Mouse (Mus musculus) macrophage (primary cell): ENCODE measurements around the gene 4930432M17Rik. TPM values are rescaled to one million over a fixed set of nuclear protein-coding genes. Genes with fewer than 3 reads are reported as not detected.

Source experiments
- H3K27ac ChIP-seq: fragments of 350-480 bp; formaldehyde crosslinking; 2 replicates; pipeline ENCODE4 v1.9.0; 2021
- H3K36me3 ChIP-seq: fragments of 350-480 bp; formaldehyde crosslinking; 2 replicates; pipeline ENCODE4 v1.9.0; 2021; ENCODE audit errors: inconsistent target
- H3K4me3 ChIP-seq: fragments of 350-480 bp; formaldehyde crosslinking; 2 replicates; pipeline ENCODE4 v1.9.0; 2021; ENCODE audit errors: inconsistent target
- H3K79me2 ChIP-seq: fragments of 350-480 bp; formaldehyde crosslinking; 2 replicates; pipeline ENCODE4 v1.9.0; 2021; ENCODE audit errors: inconsistent target
- WGBS: methylation state at CpG from one replicate; pipeline ENCODE4 v1.1.7; 2026; ENCODE audit warnings: inconsistent platforms; ENCODE audit not compliant: missing documents; 5-methylcytosine and 5-hydroxymethylcytosine counted together
- polyA plus RNA-seq: library from polyadenylated mRNA; stranded (reverse); fragments of 250-400 nt; gene quantifications from 3 replicates; pipeline ENCODE4 v1.2.4, GENCODE M21; 2018; ENCODE audit warnings: inconsistent platforms
- total RNA-seq, 78 experiments: library from RNA; depleted of rRNA; stranded (reverse); fragments of 250-400 nt; gene quantifications; 1 replicate in 9 of 78; 2 replicates in 24 of 78; 3 replicates in 43 of 78; 4 replicates in 2 of 78; pipeline ENCODE4 v1.2.4; 2018; ENCODE audit warnings: inconsistent platforms in 56 of 78

The 4930432M17Rik gene
- not detected for total RNA-seq (2018; cell fraction: chromatin; rRNA removed)
- total RNA-seq (2018; cell fraction: cytosol; rRNA removed), result not detected
- total RNA-seq (2018; cell fraction: nucleus; rRNA removed), result not detected
- not detected in 3 replicates for polyA plus RNA-seq

DNA sequence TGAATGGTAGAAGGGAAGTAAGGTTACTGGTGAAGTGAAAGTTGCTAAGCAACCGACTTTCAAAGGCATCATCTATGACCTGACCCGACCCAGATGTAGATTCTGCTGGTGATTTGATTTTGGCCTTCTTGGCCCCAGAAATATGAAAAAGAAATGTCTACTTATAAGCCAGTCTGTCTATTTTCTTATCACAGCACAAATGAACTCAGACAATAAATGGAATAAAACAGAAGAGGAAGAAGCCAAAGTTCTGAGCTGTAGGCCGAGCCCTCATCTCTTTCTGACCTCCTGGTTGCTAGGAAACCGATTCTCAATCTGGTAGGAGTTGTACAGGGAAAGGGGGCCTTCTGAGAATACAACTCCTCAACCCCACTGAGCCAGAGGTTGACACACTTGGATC lies at the start of gene 4930432M17Rik:
Gene 4930432M17Rik, plus strand, starts transcription at position 301 of the 400 bp plus-strand sequence.
- H3K79me2 ChIP-seq, result no peaks in the 10 kb centered on the region
- no peaks in the 10 kb centered on the region for H3K36me3 ChIP-seq
- WGBS, result 87% methylated on average over 4 of the region's 4 CpGs
- H3K27ac ChIP-seq, result no peak within 1 kb of the TSS
- H3K4me3 ChIP-seq, result no peak within 1 kb of the TSS

DNA sequence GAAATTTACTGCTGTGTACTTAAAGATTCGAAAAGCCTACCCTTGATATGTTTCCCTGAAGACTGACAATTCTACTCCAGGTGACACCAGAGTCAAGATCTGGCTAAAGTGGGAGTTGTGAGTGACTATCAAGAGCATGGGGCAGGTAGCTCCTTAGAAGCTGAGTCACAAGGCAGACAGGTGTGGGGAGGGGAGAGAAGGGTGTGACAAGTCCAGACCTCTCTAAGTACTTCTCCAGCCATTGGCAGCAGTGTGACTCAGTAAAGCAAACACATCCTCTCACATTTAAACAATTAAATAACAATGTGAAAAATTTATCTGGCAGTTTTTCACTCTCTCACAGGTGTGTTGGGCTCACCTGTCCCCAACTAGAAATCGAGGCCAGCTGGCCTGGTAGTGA lies 44.9 kb upstream of the 4930432M17Rik start:
- Histone ChIP-seq H3K4me3 (no peak overlapping the region), H3K36me3 (no peaks in the 10 kb centered on the region), H3K79me2 (no peaks in the 10 kb centered on the region), H3K27ac (no peak overlapping the region)
- WGBS, result 86% methylated on average over 2 of the region's 2 CpGs

DNA sequence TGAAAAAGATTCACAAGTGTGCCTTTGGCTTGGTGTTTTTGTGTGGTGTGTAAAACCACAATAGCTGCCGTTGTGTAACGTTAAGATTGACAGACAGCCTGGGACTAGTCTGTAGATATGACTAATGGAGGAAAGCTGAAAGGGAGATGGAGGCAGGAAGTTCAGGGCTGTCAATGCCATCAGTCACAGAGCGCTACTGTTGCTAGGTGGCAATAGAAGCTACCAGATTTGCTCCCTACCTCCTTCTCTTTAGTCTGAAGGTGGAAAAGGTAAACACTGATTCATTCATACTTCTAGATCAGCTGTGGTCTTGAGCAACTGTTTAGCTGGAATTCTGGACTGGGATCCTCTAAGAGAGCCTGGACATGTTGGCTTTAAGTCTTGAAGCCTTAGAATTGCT lies 44.3 kb upstream of the 4930432M17Rik start:
- Histone ChIP-seq H3K4me3 (no peak overlapping the region), H3K36me3 (no peaks in the 10 kb centered on the region), H3K27ac (no peak overlapping the region), H3K79me2 (no peaks in the 10 kb centered on the region)
- WGBS, result 14% methylated on average over 3 of the region's 3 CpGs

DNA sequence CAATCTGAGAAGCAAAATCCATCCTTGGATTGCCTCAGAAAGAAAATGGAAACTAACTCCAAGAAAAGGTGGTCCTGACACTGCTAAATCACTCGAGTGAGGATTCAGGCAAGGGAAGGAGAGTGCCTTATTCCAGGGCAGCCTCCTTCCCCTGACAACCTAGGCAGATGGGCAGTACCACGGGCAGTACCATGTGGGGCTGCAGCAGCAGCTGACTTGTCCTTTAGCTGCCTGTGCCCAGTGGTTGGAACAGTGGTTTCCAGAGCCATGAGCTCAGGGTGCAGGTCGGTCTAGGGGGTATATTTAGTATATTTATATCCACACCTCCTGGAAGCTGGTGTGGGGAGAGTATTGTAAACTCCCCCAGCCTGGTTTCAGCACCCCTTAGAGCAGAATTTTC lies 42.3 kb upstream of the 4930432M17Rik start:
- WGBS, result 84% methylated on average over 3 of the region's 3 CpGs
- no peak overlapping the region for H3K27ac ChIP-seq

DNA sequence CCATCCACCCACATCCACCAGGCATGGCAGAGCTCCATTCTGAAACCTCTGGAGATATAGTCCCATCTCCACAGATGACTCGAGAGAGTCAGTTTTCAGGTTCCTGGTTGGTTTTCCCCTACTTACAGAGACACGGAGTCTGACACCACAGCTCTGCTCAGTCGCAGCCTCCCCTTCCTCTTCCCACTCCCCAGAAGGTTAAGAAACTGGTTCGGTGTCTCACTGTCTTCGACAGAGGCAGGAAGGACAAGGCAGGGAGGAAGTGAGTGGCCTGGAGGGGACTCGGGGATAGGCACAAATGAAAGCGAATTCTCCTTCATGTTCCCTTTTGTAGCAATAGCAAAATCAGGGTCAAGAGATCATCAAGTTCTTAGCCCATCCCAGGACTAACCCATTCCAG lies 39.9 kb upstream of the 4930432M17Rik start:
- 3% methylated on average over 7 of the region's 7 CpGs for whole genome bisulfite sequencing
- H3K27ac ChIP-seq, result no peak overlapping the region; the same call in 1 of the 2 replicates
- no peaks in the 10 kb centered on the region for H3K79me2 ChIP-seq
- no peak overlapping the region for H3K4me3 ChIP-seq
- no peaks in the 10 kb centered on the region for H3K36me3 ChIP-seq

More for the DNA sequence above, 42.3 kb upstream of the 4930432M17Rik start:
- no peak overlapping the region for H3K4me3 ChIP-seq
- H3K36me3 ChIP-seq, result no peaks in the 10 kb centered on the region
- H3K79me2 ChIP-seq, result no peaks in the 10 kb centered on the region

DNA sequence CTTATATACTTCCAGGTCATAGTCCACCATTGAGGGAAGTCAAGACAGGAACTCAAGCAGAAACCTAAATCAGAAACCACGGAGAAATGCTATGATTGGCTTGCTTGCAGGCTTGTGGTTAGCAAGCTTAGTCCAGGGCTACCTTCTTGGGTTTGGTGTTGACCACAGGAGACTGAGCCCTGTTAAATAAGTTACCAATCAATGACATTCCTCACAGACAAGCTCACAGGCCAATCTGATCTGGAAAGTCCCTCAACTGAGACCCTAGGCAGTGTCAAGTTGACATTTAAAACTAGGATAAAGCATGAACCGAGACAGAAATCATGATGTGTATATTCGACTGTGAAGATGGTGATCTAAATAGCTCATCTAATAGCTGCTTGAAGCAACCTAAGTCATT lies 35.6 kb upstream of the 4930432M17Rik start:
- H3K36me3 ChIP-seq, result no peaks in the 10 kb centered on the region
- H3K27ac ChIP-seq, result no peak overlapping the region
- no peaks in the 10 kb centered on the region for H3K79me2 ChIP-seq
- 76% methylated on average over 3 of the region's 3 CpGs for WGBS
- H3K4me3 ChIP-seq, result no peak overlapping the region

DNA sequence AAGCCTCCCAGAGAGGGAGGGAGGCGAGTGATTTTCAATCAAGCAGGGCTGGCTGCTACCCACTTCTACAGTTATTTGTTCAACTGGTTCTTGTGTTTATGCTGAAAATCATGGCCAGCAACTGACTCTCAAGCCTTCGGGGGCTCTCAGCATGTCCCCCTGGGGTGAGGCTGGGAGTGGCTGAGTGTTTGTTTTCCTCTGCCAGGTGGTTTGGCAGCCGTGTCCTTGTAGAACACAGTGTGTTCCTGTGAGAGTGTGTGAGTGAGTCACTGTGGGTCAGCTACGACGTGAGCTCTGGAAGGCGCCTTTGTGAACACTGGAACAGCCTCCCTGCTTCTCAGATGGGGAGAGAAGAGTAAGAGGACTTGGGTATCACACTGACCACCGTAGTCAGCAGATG lies 35.1 kb upstream of the 4930432M17Rik start:
- H3K79me2 ChIP-seq, result no peaks in the 10 kb centered on the region
- no peak overlapping the region for H3K4me3 ChIP-seq
- no peak overlapping the region for H3K27ac ChIP-seq
- H3K36me3 ChIP-seq, result no peaks in the 10 kb centered on the region
- 90% methylated on average over 7 of the region's 7 CpGs for WGBS

DNA sequence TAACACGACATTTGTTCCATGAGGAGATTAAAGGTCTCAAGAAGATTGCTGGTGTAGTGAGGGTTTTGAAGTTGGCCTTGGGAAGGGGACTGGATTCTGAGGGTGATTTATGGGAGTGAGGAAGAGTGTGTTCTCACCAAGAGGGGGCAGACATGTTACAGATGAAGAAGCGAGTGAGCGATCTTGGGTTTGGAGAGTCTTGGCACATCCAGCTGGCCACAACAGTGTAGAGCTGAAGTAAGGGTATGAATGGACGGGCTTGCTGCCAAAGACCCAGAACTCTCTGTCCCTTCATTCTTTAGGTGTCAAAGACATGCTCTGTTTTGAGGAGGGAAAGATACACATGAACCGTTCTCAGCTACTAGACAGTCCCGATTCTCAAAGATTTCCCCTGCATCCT lies 34.2 kb upstream of the 4930432M17Rik start:
- no peak overlapping the region for H3K27ac ChIP-seq
- H3K36me3 ChIP-seq, result no peaks in the 10 kb centered on the region
- no peaks in the 10 kb centered on the region for H3K79me2 ChIP-seq
- no peak overlapping the region for H3K4me3 ChIP-seq
- 84% methylated on average over 6 of the region's 6 CpGs for WGBS

DNA sequence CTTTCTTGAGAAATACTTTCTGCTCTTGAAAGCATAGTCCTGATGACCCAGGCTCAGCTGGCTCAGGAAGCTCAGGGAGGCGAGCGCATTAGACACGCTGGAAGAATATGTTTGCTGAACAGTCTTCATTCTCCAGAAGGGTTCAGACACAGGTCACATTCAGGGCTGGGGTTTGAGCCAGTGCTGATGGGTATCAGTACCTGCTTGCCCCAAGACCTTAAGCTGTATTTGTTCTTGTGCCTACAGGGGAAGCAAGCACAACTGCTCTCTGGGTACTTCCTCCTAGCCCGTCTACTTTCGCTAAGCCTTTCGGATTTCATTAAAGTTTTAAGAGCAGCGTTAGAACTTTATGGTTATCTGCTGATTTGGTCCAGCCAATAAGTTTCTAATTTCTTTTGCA lies 33.8 kb upstream of the 4930432M17Rik start:
- Histone ChIP-seq H3K79me2 (no peaks in the 10 kb centered on the region), H3K4me3 (no peak overlapping the region), H3K36me3 (no peaks in the 10 kb centered on the region), H3K27ac (no peak overlapping the region)
- WGBS, result 67% methylated on average over 7 of the region's 7 CpGs

DNA sequence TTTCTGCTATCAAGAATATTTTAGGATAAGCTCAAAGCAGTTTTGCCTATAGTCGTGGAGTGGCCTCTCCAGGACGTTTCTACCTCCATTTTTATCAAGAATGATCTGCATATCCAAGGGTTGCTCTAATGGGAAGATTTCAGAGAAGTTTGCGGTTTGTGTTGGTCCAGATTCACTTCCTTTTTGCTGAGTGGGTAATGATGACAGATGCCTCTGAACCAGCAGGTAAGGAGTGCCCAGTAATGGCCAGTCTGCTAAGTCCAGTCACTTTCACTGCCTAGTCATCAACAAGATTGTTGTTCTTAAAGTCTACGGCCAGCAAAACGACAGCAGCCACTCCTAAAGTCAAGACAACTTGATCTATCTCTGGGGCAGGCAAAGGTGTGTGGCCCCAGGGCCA lies 32.8 kb upstream of the 4930432M17Rik start:
- WGBS, result 49% methylated on average over 5 of the region's 5 CpGs
- H3K27ac ChIP-seq, result no peak overlapping the region
- no peaks in the 10 kb centered on the region for H3K79me2 ChIP-seq
- no peaks in the 10 kb centered on the region for H3K36me3 ChIP-seq
- H3K4me3 ChIP-seq, result no peak overlapping the region

DNA sequence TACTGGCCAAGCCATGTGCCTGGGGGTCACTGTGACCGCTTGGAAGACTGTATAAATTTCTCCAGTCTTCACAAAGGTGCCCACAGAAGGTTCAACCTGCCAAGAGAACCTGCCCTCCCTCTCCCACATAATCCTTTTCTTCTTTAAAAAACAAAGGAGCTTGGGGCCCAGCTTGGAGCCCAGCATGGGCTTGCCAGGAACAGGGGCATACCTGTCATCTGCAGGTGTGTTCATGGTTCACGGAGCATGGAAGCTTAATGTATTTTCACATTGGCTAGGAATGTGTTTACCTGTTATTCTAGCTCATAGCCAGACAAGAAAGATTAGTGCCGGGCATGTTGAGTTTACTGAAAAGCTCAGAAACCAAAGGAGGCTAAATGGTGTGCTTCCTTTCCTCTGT lies 32.3 kb upstream of the 4930432M17Rik start:
- WGBS, result 95% methylated on average over 3 of the region's 3 CpGs
- Histone ChIP-seq H3K36me3 (no peaks in the 10 kb centered on the region), H3K79me2 (no peaks in the 10 kb centered on the region), H3K27ac (no peak overlapping the region), H3K4me3 (no peak overlapping the region)

DNA sequence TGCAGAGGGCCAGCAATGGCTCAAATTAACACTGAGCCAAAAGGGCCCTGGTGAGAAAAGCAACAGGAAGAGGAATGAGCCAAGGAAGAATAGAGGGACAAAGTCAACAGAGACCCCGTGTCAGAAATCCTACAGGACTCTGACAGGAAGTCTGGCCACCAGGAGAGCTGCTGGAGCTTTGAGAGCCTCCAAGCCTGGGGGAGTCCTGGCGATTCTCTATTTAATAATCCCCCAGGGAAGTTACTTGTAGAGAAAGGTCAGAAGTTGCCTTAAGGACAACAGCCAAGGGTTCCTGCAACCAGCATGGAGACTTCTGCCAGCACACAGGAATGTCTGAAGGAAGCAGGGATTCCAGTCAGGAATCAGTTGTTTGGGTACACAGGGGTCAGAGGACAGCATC lies 30.0 kb upstream of the 4930432M17Rik start:
- H3K4me3 ChIP-seq, result no peak overlapping the region
- H3K79me2 ChIP-seq, result no peaks in the 10 kb centered on the region
- H3K36me3 ChIP-seq, result no peaks in the 10 kb centered on the region
- H3K27ac ChIP-seq, result no peak overlapping the region
- 54% methylated on average over 2 of the region's 2 CpGs for WGBS

DNA sequence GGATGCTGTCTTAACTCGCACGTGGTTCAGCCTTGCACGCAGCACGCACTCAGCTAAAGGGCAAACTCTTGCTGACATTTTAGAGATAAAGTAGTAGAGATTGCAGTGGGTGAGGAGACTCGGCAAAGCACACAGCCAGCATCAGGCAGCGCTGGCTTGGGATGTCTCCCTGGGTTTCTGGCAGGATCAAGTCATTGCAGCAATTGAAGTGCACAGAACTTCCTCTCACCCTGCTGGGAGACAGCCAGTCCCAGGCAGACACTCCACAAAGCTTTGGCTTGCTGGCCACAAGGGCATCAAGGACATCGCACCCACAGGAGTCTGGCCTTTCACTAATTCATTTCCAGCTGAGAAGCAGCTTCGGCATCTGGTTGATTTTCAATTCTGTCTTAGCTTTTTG lies 27.3 kb upstream of the 4930432M17Rik start:
- 94% methylated on average over 8 of the region's 8 CpGs for WGBS
- no peak overlapping the region for H3K27ac ChIP-seq
- H3K36me3 ChIP-seq, result no peaks in the 10 kb centered on the region
- no peaks in the 10 kb centered on the region for H3K79me2 ChIP-seq
- no peak overlapping the region for H3K4me3 ChIP-seq

DNA sequence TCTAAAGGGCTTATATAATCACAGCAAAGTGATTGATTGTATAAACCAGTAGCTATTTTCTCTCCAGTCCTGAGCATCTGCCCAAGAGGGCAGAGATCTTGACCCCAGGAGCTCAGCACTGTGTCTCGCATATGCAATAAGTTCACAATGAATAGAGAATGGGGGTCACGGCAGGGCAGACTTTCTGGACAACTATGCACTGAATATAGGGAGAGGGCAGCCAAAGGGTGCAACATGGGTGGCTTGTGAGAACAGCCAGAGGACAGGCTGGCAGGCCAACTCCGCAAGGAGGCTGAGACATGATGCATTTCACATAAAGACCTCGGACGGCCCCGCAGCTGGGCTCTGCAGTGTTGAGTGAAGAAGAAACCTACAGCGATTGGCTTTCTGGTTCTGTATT lies 25.1 kb upstream of the 4930432M17Rik start:
- H3K4me3 ChIP-seq, result no peak overlapping the region
- no peaks in the 10 kb centered on the region for H3K36me3 ChIP-seq
- WGBS, result 95% methylated on average over 7 of the region's 7 CpGs
- no peaks in the 10 kb centered on the region for H3K79me2 ChIP-seq
- no peak overlapping the region for H3K27ac ChIP-seq

DNA sequence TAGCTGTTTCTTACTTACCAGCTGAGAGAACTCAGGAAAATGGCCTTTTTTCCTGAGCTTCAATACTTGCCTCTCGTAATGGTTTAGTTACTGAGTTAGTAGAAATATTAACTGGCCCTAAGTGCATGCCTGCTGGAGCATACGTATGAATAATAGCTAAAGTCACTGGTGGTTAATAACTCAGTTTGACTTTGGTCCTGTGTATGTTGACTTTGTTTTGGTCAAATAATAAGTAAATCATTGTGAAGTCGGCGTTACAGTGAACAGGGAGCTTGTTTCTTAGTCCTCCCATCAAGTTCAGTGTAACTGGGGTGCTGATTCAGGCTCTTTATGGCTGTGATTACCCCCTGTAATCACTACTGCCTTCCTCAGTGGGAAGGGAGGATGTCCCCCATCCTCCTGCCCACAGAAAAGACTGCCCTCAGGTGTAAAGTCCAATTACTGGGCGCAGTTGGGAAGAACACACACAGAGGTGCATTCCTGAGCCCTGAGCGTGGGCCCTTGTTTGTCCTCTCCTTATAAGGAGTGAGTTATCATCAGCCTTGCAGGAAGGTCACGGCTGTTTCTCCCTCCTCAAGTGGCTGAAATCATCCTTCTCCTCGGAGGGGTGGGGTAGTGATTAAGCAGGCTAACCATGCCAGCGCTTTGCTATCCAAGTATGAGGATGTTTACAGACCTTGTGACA lies 24.1 kb upstream of the 4930432M17Rik start:
- Histone ChIP-seq H3K27ac (no peak overlapping the region), H3K4me3 (no peak overlapping the region), H3K36me3 (no peaks in the 10 kb centered on the region), H3K79me2 (no peaks in the 10 kb centered on the region)
- 89% methylated on average over 9 of the region's 9 CpGs for WGBS
